Mouse (Mus musculus) left cerebral cortex, postnatal 25 days (tissue): ENCODE data around the gene Adcy7. TPM values are rescaled to one million over a fixed set of nuclear protein-coding genes. Genes with fewer than 3 reads are reported as not detected.

Source experiments
- DNase-seq, 2 experiments: peaks; one replicate each; pipeline ENCODE4 v3.0.0; 2022; ENCODE audit warnings: low spot score in 2 of 2, mixed read lengths in 1 of 2
- intact Hi-C: fragments of 180-260 bp; cut with DNase I; formaldehyde crosslinking; loops from one replicate; pipeline ENCODE4 v1.15.1; 2025
- total RNA-seq, 2 experiments: library from RNA; stranded (reverse); gene quantifications; 2 replicates each; pipeline ENCODE4 v1.2.3; 2021

The Adcy7 gene
- total RNA-seq, 2 experiments from 2014 or later, result 3.5 to 5.2 TPM

- no peak for DNase-seq
- intact Hi-C loops, result no loop called here
These were observed 21.6 kb downstream of the Adcy7 start for GRCm38 (mm10) chr8:88293590-88294356.

GRCm38 (mm10) chr8:88294977-88295376, 22.8 kb downstream of the Adcy7 start:
- intact Hi-C loops, result no loop called here

GRCm38 (mm10) chr8:88297976-88298732, 26.0 kb downstream of the Adcy7 start:
- DNase-seq, result no peak
- intact Hi-C loops, result no loop called here

More at GRCm38 (mm10) chr8:88294977-88295376, 22.8 kb downstream of the Adcy7 start:
- no peak for DNase-seq

- intact Hi-C loops, result no loop called here
- DNase-seq, result no peak
These were observed 26.5 kb downstream of the Adcy7 start for GRCm38 (mm10) chr8:88298733-88299103.

- no peak for DNase-seq
- intact Hi-C loops, result no loop called here
These were observed 27.9 kb downstream of the Adcy7 start for GRCm38 (mm10) chr8:88299907-88300603.

GRCm38 (mm10) chr8:88301589-88302437, 29.6 kb downstream of the Adcy7 start:
- intact Hi-C loops, result no loop called here
- no peak for DNase-seq

GRCm38 (mm10) chr8:88305814-88306213, 33.6 kb downstream of the Adcy7 start:
- intact Hi-C loops, result no loop called here
- no peak for DNase-seq

- intact Hi-C loops, result no loop called here
These were observed 34.3 kb downstream of the Adcy7 start for GRCm38 (mm10) chr8:88306511-88306910.

GRCm38 (mm10) chr8:88307736-88308135, 35.5 kb downstream of the Adcy7 start:
- DNase-seq, result no peak
- intact Hi-C loops, result no loop called here

More at GRCm38 (mm10) chr8:88306511-88306910, 34.3 kb downstream of the Adcy7 start:
- DNase-seq, result no peak

- intact Hi-C loops, result no loop called here
- DNase-seq, result no peak
These were observed 37.2 kb downstream of the Adcy7 start for GRCm38 (mm10) chr8:88309274-88309873.

- no peak for DNase-seq
- intact Hi-C loops, result no loop called here
These were observed 37.7 kb downstream of the Adcy7 start for GRCm38 (mm10) chr8:88309881-88310280.

GRCm38 (mm10) chr8:88310286-88310685, 38.1 kb downstream of the Adcy7 start:
- intact Hi-C loops, result no loop called here
- no peak for DNase-seq

GRCm38 (mm10) chr8:88312966-88313365, 40.8 kb downstream of the Adcy7 start:
- intact Hi-C loops, result no loop called here
- no peak for DNase-seq

- DNase-seq, result no peak
- intact Hi-C loops, result no loop called here
These were observed 41.8 kb downstream of the Adcy7 start for GRCm38 (mm10) chr8:88313991-88314390.

GRCm38 (mm10) chr8:88315302-88315701, 43.1 kb downstream of the Adcy7 start:
- DNase-seq, result no peak
- intact Hi-C loops, result no loop called here

- DNase-seq, result peak; percentile 27 to 35
- intact Hi-C loops, result no loop called here
These were observed 44.1 kb downstream of the Adcy7 start for GRCm38 (mm10) chr8:88316139-88316931.

- intact Hi-C loops, result no loop called here
- DNase-seq, result no peak
These were observed 45.1 kb downstream of the Adcy7 start for GRCm38 (mm10) chr8:88317341-88317740.

GRCm38 (mm10) chr8:88318151-88318550, 45.9 kb downstream of the Adcy7 start:
- DNase-seq, result no peak
- intact Hi-C loops, result no loop called here
